Mouse (Mus musculus) CH12.LX (cell line): ENCODE measurements around the gene Lrrc73. TPM values are rescaled to one million over a fixed set of nuclear protein-coding genes. Genes with fewer than 3 reads are reported as not detected.

ENCODE experiments used
- DNase-seq: peaks from one replicate; pipeline ENCODE4 v3.0.0-alpha.2; 2013; ENCODE audit errors: extremely low read depth
- H3K27ac ChIP-seq: 2 replicates; pipeline ENCODE4 v1.5.1; 2012; ENCODE audit warnings: low read depth, mild to moderate bottlenecking, control low read depth, moderate library complexity; ENCODE audit not compliant: insufficient read depth
- H3K27me3 ChIP-seq: replicated peaks from 2 replicates; pipeline ENCODE3; 2012; ENCODE audit warnings: inconsistent platforms
- H3K36me3 ChIP-seq, 2 experiments: replicated peaks in 1 of 2; 2 replicates each; pipeline versions ENCODE3 to v1.6.1; 2012; ENCODE audit warnings: inconsistent platforms in 1 of 2, low read length in 1 of 2, mild to moderate bottlenecking in 1 of 2, mixed read lengths in 1 of 2, moderate library complexity in 1 of 2; ENCODE audit not compliant: control insufficient read depth in 1 of 2, insufficient read depth in 1 of 2
- H3K4me1 ChIP-seq, 2 experiments: 2 replicates each; pipeline ENCODE4 v1.6.1; 2012; ENCODE audit warnings: inconsistent platforms in 1 of 2, moderate library complexity in 1 of 2; ENCODE audit not compliant: insufficient read depth in 2 of 2, control insufficient read depth in 1 of 2
- H3K4me2 ChIP-seq: 2 replicates; pipeline ENCODE4 v1.6.1; 2012; ENCODE audit warnings: low read depth, mild to moderate bottlenecking, control low read depth; ENCODE audit not compliant: poor library complexity, insufficient read depth, severe bottlenecking
- H3K4me3 ChIP-seq, 3 experiments: fragments of 150-350 bp in 1 of 3; sonication (generic) in 1 of 3; replicated peaks in 1 of 3; 2 replicates each; pipeline versions ENCODE3 to v1.5.1; 2011 to 2012; ENCODE audit warnings: low read depth in 2 of 3, low read length in 2 of 3, mild to moderate bottlenecking in 2 of 3, moderate library complexity in 2 of 3, control low read depth in 1 of 3, improper control_type of control experiment in 1 of 3, inconsistent platforms in 1 of 3, mixed read lengths in 1 of 3; ENCODE audit not compliant: poor library complexity in 1 of 3
- H3K79me2 ChIP-seq: replicated peaks from 2 replicates; pipeline ENCODE4 v1.6.1; 2012; ENCODE audit warnings: mild to moderate bottlenecking, moderate library complexity; ENCODE audit not compliant: control insufficient read depth, poor library complexity, insufficient read depth, severe bottlenecking; ENCODE audit errors: extremely low read depth
- H3K9ac ChIP-seq: 2 replicates; pipeline ENCODE4 v1.6.1; 2012; ENCODE audit warnings: low read depth, mild to moderate bottlenecking, control low read depth, moderate library complexity; ENCODE audit not compliant: insufficient read depth
- H3K9me3 ChIP-seq: replicated peaks from 2 replicates; pipeline ENCODE3; 2012; ENCODE audit warnings: low read length, inconsistent platforms, mixed read lengths
- BHLHE40 ChIP-seq: IDR thresholded peaks from 2 replicates; pipeline ENCODE4 v1.6.1; 2011; ENCODE audit warnings: mild to moderate bottlenecking, low read depth, low read length, improper control_type of control experiment
- CHD1 ChIP-seq: IDR thresholded peaks from 2 replicates; pipeline ENCODE4 v1.6.1; 2012; ENCODE audit warnings: low read depth, low read length, improper control_type of control experiment, inconsistent platforms
- CHD2 ChIP-seq: IDR thresholded peaks from 2 replicates; pipeline ENCODE4 v1.6.1; 2011; ENCODE audit warnings: low read length, improper control_type of control experiment
- E2F4 ChIP-seq: IDR thresholded peaks from 2 replicates; pipeline ENCODE4 v1.6.1; 2011; ENCODE audit warnings: low read depth, low read length, improper control_type of control experiment; ENCODE audit not compliant: insufficient replicate concordance
- EP300 ChIP-seq: IDR thresholded peaks from 2 replicates; pipeline ENCODE4 v1.6.1; 2011; ENCODE audit warnings: low read length, improper control_type of control experiment
- HCFC1 ChIP-seq: IDR thresholded peaks from 2 replicates; pipeline ENCODE4 v1.6.1; 2012; ENCODE audit warnings: low read depth, mild to moderate bottlenecking, inconsistent platforms, low read length, improper control_type of control experiment
- JUN ChIP-seq: IDR thresholded peaks from 2 replicates; pipeline ENCODE4 v1.6.1; 2011; ENCODE audit warnings: low read depth, mild to moderate bottlenecking, low read length, improper control_type of control experiment, moderate library complexity; ENCODE audit not compliant: insufficient read depth
- JUND ChIP-seq: conservative IDR thresholded peaks from 2 replicates; pipeline ENCODE4 v1.6.1; 2011; ENCODE audit warnings: low read depth, low read length, improper control_type of control experiment
- KAT2A ChIP-seq: IDR thresholded peaks from 2 replicates; pipeline ENCODE4 v1.6.1; 2012; ENCODE audit warnings: low read length, improper control_type of control experiment, inconsistent platforms; ENCODE audit not compliant: insufficient replicate concordance
- MAFK ChIP-seq: IDR thresholded peaks from 2 replicates; pipeline ENCODE4 v1.6.1; 2011; ENCODE audit warnings: low read length, improper control_type of control experiment; ENCODE audit not compliant: insufficient replicate concordance
- MAX ChIP-seq: IDR thresholded peaks from 2 replicates; pipeline ENCODE4 v1.6.1; 2011; ENCODE audit warnings: low read length, improper control_type of control experiment
- MEF2A ChIP-seq: IDR thresholded peaks from 2 replicates; pipeline ENCODE4 v1.6.1; 2014; ENCODE audit warnings: low read depth, mild to moderate bottlenecking, inconsistent platforms, low read length, improper control_type of control experiment, borderline replicate concordance
- MXI1 ChIP-seq: IDR thresholded peaks from 2 replicates; pipeline ENCODE4 v1.6.1; 2011; ENCODE audit warnings: mild to moderate bottlenecking, low read depth, low read length, improper control_type of control experiment
- MYC ChIP-seq: IDR thresholded peaks from 2 replicates; pipeline ENCODE4 v1.6.1; 2011; ENCODE audit warnings: low read depth, mild to moderate bottlenecking, improper control_type of control experiment, low read length
- NELFE ChIP-seq: IDR thresholded peaks from 2 replicates; pipeline ENCODE4 v1.6.1; 2011; ENCODE audit warnings: low read depth, low read length, improper control_type of control experiment
- NRF1 ChIP-seq: IDR thresholded peaks from 2 replicates; pipeline ENCODE4 v1.6.1; 2014; ENCODE audit warnings: low read depth, mild to moderate bottlenecking, inconsistent platforms, low read length, improper control_type of control experiment, moderate library complexity
- PAX5 ChIP-seq: IDR thresholded peaks from 2 replicates; pipeline ENCODE4 v1.6.1; 2012; ENCODE audit warnings: low read length, inconsistent platforms, mixed read lengths
- RCOR1 ChIP-seq: conservative IDR thresholded peaks from 2 replicates; pipeline ENCODE4 v1.6.1; 2012; ENCODE audit warnings: low read depth, mild to moderate bottlenecking, inconsistent platforms, low read length, improper control_type of control experiment
- SIN3A ChIP-seq: IDR thresholded peaks from 2 replicates; pipeline ENCODE4 v1.6.1; 2012; ENCODE audit warnings: low read length, improper control_type of control experiment, inconsistent platforms
- TBP ChIP-seq: conservative IDR thresholded peaks from 2 replicates; pipeline ENCODE4 v1.6.1; 2011; ENCODE audit warnings: low read depth, low read length, improper control_type of control experiment
- USF2 ChIP-seq: conservative IDR thresholded peaks from 2 replicates; pipeline ENCODE4 v1.6.1; 2011; ENCODE audit warnings: low read depth, low read length, improper control_type of control experiment
- ZNF384 ChIP-seq: IDR thresholded peaks from 2 replicates; pipeline ENCODE4 v1.6.1; 2012; ENCODE audit warnings: low read depth, low read length, improper control_type of control experiment, inconsistent platforms
- dilution Hi-C: fragments of 300-500 bp; cut with MboI; formaldehyde crosslinking; loops from 2 replicates; pipeline ENCODE4 v1.14.3; 2020; ENCODE audit warnings: low sequenced_read_pairs; ENCODE audit not compliant: extremely low pct_unique_long_range_greater_than_20kb, extremely low pct_ligation_motif_present
- in situ Hi-C: fragments of 300-500 bp; cut with MboI; formaldehyde crosslinking; loops from 3 replicates; pipeline ENCODE4 v1.14.3; 2019; ENCODE audit warnings: low sequenced_read_pairs, low pct_ligation_motif_present, low pct_unique_long_range_greater_than_20kb, mixed read lengths
- polyA plus RNA-seq: library from polyadenylated mRNA; unstranded; fragments of >175 nt; gene quantifications from 2 replicates; pipeline ENCODE4 v1.2.1, GENCODE M21; 2012; ENCODE audit warnings: low read depth; ENCODE audit not compliant: insufficient read length
- total RNA-seq, 2 experiments: library from RNA; depleted of rRNA; stranded (reverse); fragments of 300-350 nt in 1 of 2; fragments of >200 nt in 1 of 2; gene quantifications; 2 replicates each; pipeline ENCODE4 v1.2.3; 2012 to 2014

Lrrc73 gene
- total and polyA plus RNA-seq, 3 experiments, result 1.8 to 4.0 (median 3.6) TPM

GRCm38 (mm10) chr17:46274465-46274864 lies 21.1 kb downstream of the Lrrc73 start:
- no peaks in the 10 kb centered on the region; the same call in 1 of the 2 replicates for H3K79me2 ChIP-seq
- in situ Hi-C loops, result no loop called here
- peaks cover 56 to 90% of the 10 kb centered on the region in 2 experiments for H3K36me3 ChIP-seq
- H3K4me3 ChIP-seq, result no peak overlapping the region
- TF ChIP-seq EP300 (no peak), PAX5 (no peak), MAFK (no peak), NELFE (no peak), SIN3A (no peak)
- H3K9ac ChIP-seq, result no peak overlapping the region
- H3K9me3 ChIP-seq, result no peaks in the 10 kb centered on the region
- no peak overlapping the region for H3K4me2 ChIP-seq
- H3K27ac ChIP-seq, result no peak overlapping the region
- DNase-seq, result no peak
- H3K4me1 ChIP-seq, result no peaks in the 10 kb centered on the region; a peak in 1 of 4 replicates
- no peaks in the 10 kb centered on the region for H3K27me3 ChIP-seq
- dilution Hi-C loops, result no loop called here

DNA sequence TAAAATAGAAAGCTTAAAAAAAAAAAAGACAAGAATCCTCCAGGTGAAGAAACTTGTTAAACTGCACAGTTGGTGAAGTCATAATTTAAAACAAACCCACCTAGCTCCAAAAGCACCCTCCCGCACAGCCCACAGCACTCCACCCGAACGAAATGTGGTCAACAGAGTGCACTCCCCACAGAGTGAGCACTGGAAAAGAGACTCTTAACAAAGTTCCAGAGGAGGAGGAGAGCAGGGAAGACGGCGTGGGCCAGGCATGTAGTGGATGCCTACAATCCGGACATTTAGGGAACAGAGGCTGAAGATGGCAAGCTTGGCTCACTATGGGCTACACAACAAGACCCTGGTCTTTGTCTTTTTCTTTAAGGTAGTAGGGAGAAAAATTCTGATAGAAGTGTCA lies 21.7 kb downstream of the Lrrc73 start:
- H3K4me1 ChIP-seq, result no peaks in the 10 kb centered on the region; a peak in 1 of 4 replicates
- H3K36me3 ChIP-seq, result peaks cover 50 to 89% of the 10 kb centered on the region in 2 experiments
- no peak for TF ChIP-seq HCFC1
- no peak for TF ChIP-seq TBP
- TF ChIP-seq MXI1, result no peak
- no peak for TF ChIP-seq KAT2A
- no peak for TF ChIP-seq CHD1
- TF ChIP-seq SIN3A, result no peak
- TF ChIP-seq MAX, result no peak
- TF ChIP-seq JUND, result no peak
- TF ChIP-seq MYC, result no peak
- no peak for TF ChIP-seq BHLHE40
- TF ChIP-seq MAFK, result no peak
- no peak for TF ChIP-seq MEF2A
- no peak for TF ChIP-seq USF2
- TF ChIP-seq RCOR1, result no peak
- no peak for TF ChIP-seq ZNF384
- no peak for TF ChIP-seq NRF1
- no peak for TF ChIP-seq E2F4
- TF ChIP-seq CHD2, result no peak
- TF ChIP-seq JUN, result no peak
- no peak overlapping the region for H3K4me3 ChIP-seq
- no peaks in the 10 kb centered on the region for H3K27me3 ChIP-seq
- no peak overlapping the region for H3K9ac ChIP-seq
- no peaks in the 10 kb centered on the region; the same call in 1 of the 2 replicates for H3K79me2 ChIP-seq
- no peak for DNase-seq
- H3K9me3 ChIP-seq, result no peaks in the 10 kb centered on the region
- H3K4me2 ChIP-seq, result no peak overlapping the region
- in situ Hi-C loops (no loop called here), dilution Hi-C loops (no loop called here)
- no peak overlapping the region for H3K27ac ChIP-seq
